Mouse (Mus musculus): ENCODE measurements around the gene Tuba8.

Gene Tuba8

GRCm38 (mm10) chr6:121197807-121198365 is 12.6 kb upstream of the Tuba8 start:
- no peak for DNase-seq (ENCODE audit: low spot score)

- DNase-seq (ENCODE audit: low spot score): no peak
Measured at GRCm38 (mm10) chr6:121200458-121200857, 10.0 kb upstream of the Tuba8 start.

GRCm38 (mm10) chr6:121202026-121202425 is 8.5 kb upstream of the Tuba8 start:
- no peak for DNase-seq (ENCODE audit: low spot score)

- DNase-seq (ENCODE audit: low spot score): no peak
Measured at GRCm38 (mm10) chr6:121206481-121206880, 4.0 kb upstream of the Tuba8 start.

- DNase-seq (ENCODE audit: low spot score): no peak
Measured at GRCm38 (mm10) chr6:121209584-121209983, 912 bp upstream of the Tuba8 start.

- DNase-seq (ENCODE audit: low spot score): no peak
Measured at GRCm38 (mm10) chr6:121210926-121211289, 412 bp downstream of the Tuba8 start.

- peak; percentile 19 for DNase-seq (ENCODE audit: low spot score)
Measured at GRCm38 (mm10) chr6:121211743-121212142, 1.2 kb downstream of the Tuba8 start.

GRCm38 (mm10) chr6:121212988-121213387 is 2.5 kb downstream of the Tuba8 start:
- no peak for DNase-seq (ENCODE audit: low spot score)

GRCm38 (mm10) chr6:121214221-121214620 is 3.7 kb downstream of the Tuba8 start:
- DNase-seq (ENCODE audit: low spot score): no peak

- no peak for DNase-seq (ENCODE audit: low spot score)
Measured at GRCm38 (mm10) chr6:121214667-121215330, 4.3 kb downstream of the Tuba8 start.

- no peak for DNase-seq (ENCODE audit: low spot score)
Measured at GRCm38 (mm10) chr6:121215336-121215735, 4.8 kb downstream of the Tuba8 start.

GRCm38 (mm10) chr6:121215896-121216295 is 5.4 kb downstream of the Tuba8 start:
- no peak for DNase-seq (ENCODE audit: low spot score)

GRCm38 (mm10) chr6:121216589-121217255 is 6.2 kb downstream of the Tuba8 start:
- DNase-seq (ENCODE audit: low spot score): no peak

- no peak for DNase-seq (ENCODE audit: low spot score)
Measured at GRCm38 (mm10) chr6:121218002-121218401, 7.5 kb downstream of the Tuba8 start.

- DNase-seq (ENCODE audit: low spot score): peak; percentile 32
Measured at GRCm38 (mm10) chr6:121219406-121219805, 8.9 kb downstream of the Tuba8 start.

GRCm38 (mm10) chr6:121220181-121220580 is 9.7 kb downstream of the Tuba8 start:
- no peak for DNase-seq (ENCODE audit: low spot score)

- DNase-seq (ENCODE audit: low spot score): peak; percentile 72
Measured at GRCm38 (mm10) chr6:121221876-121222597, 11.5 kb downstream of the Tuba8 start.

GRCm38 (mm10) chr6:121223001-121223400 is 12.5 kb downstream of the Tuba8 start:
- no peak for DNase-seq (ENCODE audit: low spot score)

GRCm38 (mm10) chr6:121224067-121224466 is 13.6 kb downstream of the Tuba8 start:
- no peak for DNase-seq (ENCODE audit: low spot score)

- DNase-seq (ENCODE audit: low spot score): peak; percentile 44
Measured at GRCm38 (mm10) chr6:121224993-121225392, 14.5 kb downstream of the Tuba8 start.

- DNase-seq (ENCODE audit: low spot score): no peak
Measured at GRCm38 (mm10) chr6:121226043-121226442, 15.5 kb downstream of the Tuba8 start.

GRCm38 (mm10) chr6:121226744-121227143 is 16.2 kb downstream of the Tuba8 start:
- DNase-seq (ENCODE audit: low spot score): peak; percentile 44

GRCm38 (mm10) chr6:121228421-121228820 is 17.9 kb downstream of the Tuba8 start:
- DNase-seq (ENCODE audit: low spot score): no peak
